Mouse (Mus musculus) heart, adult 2 months (tissue): ENCODE data around the gene Nck1. TPM values are rescaled to one million over a fixed set of nuclear protein-coding genes. Genes with fewer than 3 reads are reported as not detected.

Source experiments
- DNase-seq, 2 experiments: peaks; one replicate each; pipeline ENCODE4 v3.0.0; 2021
- H3K27ac ChIP-seq: fragments of 200-600 bp; 2 replicates; pipeline ENCODE4 v1.8.1; 2022
- H3K27me3 ChIP-seq: fragments of 200-500 bp; 2 replicates; pipeline ENCODE4 v1.6.1; 2012; ENCODE audit warnings: mild to moderate bottlenecking, low read length, inconsistent platforms, mixed read lengths; ENCODE audit not compliant: control insufficient read depth, insufficient read depth
- H3K36me3 ChIP-seq: fragments of 200-500 bp; 2 replicates; pipeline ENCODE4 v1.6.1; 2012; ENCODE audit warnings: low read length, inconsistent platforms; ENCODE audit not compliant: control insufficient read depth, insufficient read depth
- H3K4me1 ChIP-seq: fragments of 200-500 bp; 2 replicates; pipeline ENCODE4 v1.6.1; 2011; ENCODE audit warnings: low read length; ENCODE audit not compliant: control insufficient read depth, insufficient read depth
- H3K4me3 ChIP-seq: fragments of 200-600 bp; 2 replicates; pipeline ENCODE4 v1.8.1; 2022
- H3K79me2 ChIP-seq: fragments of 200-500 bp; replicated peaks from 2 replicates; pipeline ENCODE4 v1.6.1; 2012; ENCODE audit warnings: mild to moderate bottlenecking, inconsistent platforms, low read length, moderate library complexity, mixed read lengths; ENCODE audit not compliant: control insufficient read depth, insufficient read depth
- H3K9ac ChIP-seq: fragments of 200-500 bp; 2 replicates; pipeline ENCODE4 v1.6.1; 2012; ENCODE audit warnings: low read depth, mild to moderate bottlenecking, control low read depth, inconsistent platforms, low read length, mixed read lengths
- CTCF ChIP-seq: fragments of 200-600 bp; IDR thresholded peaks from 2 replicates; pipeline ENCODE4 v1.8.1; 2022; ENCODE audit warnings: antibody characterized with exemption, mild to moderate bottlenecking, moderate library complexity
- EP300 ChIP-seq: fragments of 200-500 bp; IDR thresholded peaks from 2 replicates; pipeline ENCODE4 v1.6.1; 2011; ENCODE audit warnings: low read depth, low read length, control low read depth; ENCODE audit not compliant: insufficient read depth
- POLR2A ChIP-seq: fragments of 200-500 bp; IDR thresholded peaks from 2 replicates; pipeline ENCODE4 v1.6.1; 2011; ENCODE audit warnings: mild to moderate bottlenecking, low read depth, low read length, control low read depth; ENCODE audit not compliant: insufficient read depth
- WGBS: fragments of 180-500 bp; shearing (Covaris S2); methylation state at CpG from one replicate; pipeline ENCODE4 v1.1.7; 2018; 5-methylcytosine and 5-hydroxymethylcytosine counted together
- intact Hi-C: fragments of 180-260 bp; cut with DNase I; formaldehyde crosslinking; loops from one replicate; pipeline ENCODE4 v1.15.1; 2025
- polyA plus RNA-seq: library from polyadenylated mRNA; depleted of rRNA; stranded (reverse); fragments of >200 nt; gene quantifications from 2 replicates; pipeline ENCODE4 v1.2.3, GENCODE M21; 2012
- total RNA-seq, 2 experiments: library from RNA; stranded (reverse); gene quantifications; 2 replicates each; pipeline ENCODE4 v1.2.3; 2021

Nck1 gene
- total and polyA plus RNA-seq, 3 experiments = 7.0 to 47.5 (median 41.7) TPM

- no peaks in the 10 kb centered on the region for H3K27me3 ChIP-seq
- H3K9ac ChIP-seq = no peak overlapping the region
- intact Hi-C loops = no loop called here
- H3K36me3 ChIP-seq = no peaks in the 10 kb centered on the region
- H3K4me3 ChIP-seq = no peak overlapping the region
- TF ChIP-seq CTCF (no peak), EP300 (no peak), POLR2A (no peak)
- H3K27ac ChIP-seq = no peak overlapping the region
- WGBS = 72% methylated on average over 20 of the region's 20 CpGs
- H3K79me2 ChIP-seq = no peaks in the 10 kb centered on the region
- peaks cover 4% of the 10 kb centered on the region for H3K4me1 ChIP-seq
- DNase-seq = no peak
Observed at GRCm38 (mm10) chr9:100580196-100580740, 34.3 kb upstream of the Nck1 start.

- intact Hi-C loops = no loop called here
- Histone ChIP-seq H3K4me1 (peaks cover 2% of the 10 kb centered on the region), H3K4me3 (no peak overlapping the region), H3K27me3 (no peaks in the 10 kb centered on the region), H3K79me2 (no peaks in the 10 kb centered on the region), H3K36me3 (no peaks in the 10 kb centered on the region), H3K27ac (no peak overlapping the region), H3K9ac (no peak overlapping the region)
- TF ChIP-seq CTCF = no peak
- TF ChIP-seq EP300 = no peak
- no peak for TF ChIP-seq POLR2A
- no peak for DNase-seq
- WGBS = 35% methylated on average over 5 of the region's 5 CpGs
Observed at GRCm38 (mm10) chr9:100573942-100574341, 28.0 kb upstream of the Nck1 start.

GRCm38 (mm10) chr9:100573300-100573699 is 27.4 kb upstream of the Nck1 start:
- Histone ChIP-seq H3K4me1 (peaks cover 2% of the 10 kb centered on the region), H3K36me3 (no peaks in the 10 kb centered on the region), H3K79me2 (no peaks in the 10 kb centered on the region), H3K4me3 (no peak overlapping the region), H3K27ac (no peak overlapping the region), H3K27me3 (no peaks in the 10 kb centered on the region), H3K9ac (no peak overlapping the region)
- TF ChIP-seq POLR2A (no peak), EP300 (no peak), CTCF (no peak)
- no peak for DNase-seq
- WGBS = 65% methylated on average over 2 of the region's 2 CpGs
- intact Hi-C loops = no loop called here

- Histone ChIP-seq H3K4me1 (peaks cover 2% of the 10 kb centered on the region), H3K79me2 (no peaks in the 10 kb centered on the region; the same call in none of the 2 replicates), H3K36me3 (no peaks in the 10 kb centered on the region), H3K27ac (no peak overlapping the region), H3K9ac (no peak overlapping the region), H3K27me3 (no peaks in the 10 kb centered on the region), H3K4me3 (no peak overlapping the region)
- WGBS = 86% methylated on average over 1 of the region's 1 CpGs
- TF ChIP-seq CTCF = no peak
- TF ChIP-seq EP300 = no peak
- TF ChIP-seq POLR2A = no peak
- intact Hi-C loops = loop anchor here (2.0 kb wide), 2 partner anchors 27 to 51 kb away; no protein-coding TSS in a partner anchor
- DNase-seq = no peak
Observed at GRCm38 (mm10) chr9:100571511-100571910, 25.6 kb upstream of the Nck1 start.

GRCm38 (mm10) chr9:100570626-100571233 is 24.8 kb upstream of the Nck1 start, which contains the start of gene Slc35g2:
Gene Slc35g2, minus strand, starts transcription at chr9:100571090.
- Histone ChIP-seq H3K9ac (peak within 1 kb of the TSS; percentile 63), H3K4me1 (peaks cover 2% of the 10 kb centered on the region), H3K27ac (peak within 1 kb of the TSS; percentile 34), H3K4me3 (peak within 1 kb of the TSS; percentile 59), H3K79me2 (peaks cover 2% of the 10 kb centered on the region), H3K36me3 (no peaks in the 10 kb centered on the region), H3K27me3 (no peaks in the 10 kb centered on the region)
- TF ChIP-seq POLR2A (no peak), CTCF (no peak), EP300 (no peak)
- intact Hi-C loops = loop anchor here (2.0 kb wide), 2 partner anchors 26 to 50 kb away; no protein-coding TSS in a partner anchor
- peak; percentile 40 to 49 for DNase-seq
- 1% methylated on average over 55 of the region's 55 CpGs for WGBS

GRCm38 (mm10) chr9:100569798-100570625 is 24.1 kb upstream of the Nck1 start:
- intact Hi-C loops = loop anchor here (1.0 to 5.0 kb wide), 4 partner anchors 25 to 117 kb away; no protein-coding TSS in a partner anchor
- DNase-seq = peak; percentile 57 to 69
- TF ChIP-seq POLR2A = peak; percentile 46
- TF ChIP-seq EP300 = no peak
- peak; percentile 55 for TF ChIP-seq CTCF
- peaks cover 2% of the 10 kb centered on the region for H3K79me2 ChIP-seq
- no peaks in the 10 kb centered on the region for H3K27me3 ChIP-seq
- H3K36me3 ChIP-seq = no peaks in the 10 kb centered on the region
- H3K4me3 ChIP-seq = peak overlapping the region; percentile 59
- H3K9ac ChIP-seq = peak overlapping the region; percentile 63
- peak overlapping the region; percentile 34 for H3K27ac ChIP-seq
- WGBS = 3% methylated on average over 32 of the region's 32 CpGs
- peaks cover 2% of the 10 kb centered on the region for H3K4me1 ChIP-seq
